Mouse (Mus musculus) ES-Bruce4 (cell line): ENCODE results near the gene Ackr1.

Experiments
- CTCF ChIP-seq: IDR thresholded peaks from one replicate; pipeline ENCODE4 v1.8.1; 2011; ENCODE audit warnings: low read depth, low read length
- POLR2A ChIP-seq: IDR thresholded peaks from one replicate; pipeline ENCODE4 v1.8.1; 2011; ENCODE audit warnings: low read length; ENCODE audit not compliant: insufficient read depth

DNA sequence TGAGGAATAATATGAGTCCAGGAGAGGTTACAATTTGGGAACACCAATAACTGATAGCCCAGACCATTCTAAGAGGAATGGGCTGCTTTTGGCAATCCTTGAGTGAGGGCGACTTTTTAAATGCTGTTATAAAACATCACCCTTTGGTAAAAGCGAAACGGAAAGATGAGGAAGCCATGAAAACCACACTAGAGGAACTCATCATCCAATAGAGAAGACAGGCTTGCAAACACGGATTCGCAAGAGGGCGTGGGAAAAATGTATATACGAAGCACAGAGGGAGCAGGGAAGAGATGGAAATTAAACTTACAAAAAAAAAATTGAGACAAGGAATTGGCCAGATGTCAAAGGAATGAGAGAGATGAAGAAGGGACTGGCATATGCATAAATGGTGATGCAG is 40.5 kb upstream of the Ackr1 start:
- TF ChIP-seq POLR2A (no peak), CTCF (no peak)
